Mouse (Mus musculus) testis, adult 2 months (tissue): ENCODE results near the gene Usp48. TPM values are rescaled to one million over a fixed set of nuclear protein-coding genes. Genes with fewer than 3 reads are reported as not detected.

ENCODE experiments used
- H3K27ac ChIP-seq: fragments of 200-500 bp; 2 replicates; pipeline ENCODE4 v1.5.1; 2012; ENCODE audit warnings: low read depth, low read length; ENCODE audit not compliant: control insufficient read depth, insufficient read depth
- H3K27me3 ChIP-seq: fragments of 200-500 bp; 2 replicates; pipeline ENCODE4 v1.6.1; 2012; ENCODE audit warnings: mild to moderate bottlenecking, low read length, moderate library complexity; ENCODE audit not compliant: control insufficient read depth, insufficient read depth
- H3K36me3 ChIP-seq: fragments of 200-500 bp; 2 replicates; pipeline ENCODE4 v1.6.1; 2012; ENCODE audit warnings: mild to moderate bottlenecking, low read length; ENCODE audit not compliant: control insufficient read depth, insufficient read depth
- H3K4me1 ChIP-seq: fragments of 200-500 bp; 2 replicates; pipeline ENCODE4 v1.6.1; 2012; ENCODE audit warnings: low read length; ENCODE audit not compliant: control insufficient read depth, insufficient read depth
- H3K4me3 ChIP-seq: fragments of 200-500 bp; 2 replicates; pipeline ENCODE4 v1.5.1; 2012; ENCODE audit warnings: low read depth, mild to moderate bottlenecking, low read length, moderate library complexity, mixed read lengths; ENCODE audit not compliant: control insufficient read depth
- CTCF ChIP-seq: fragments of 200-500 bp; IDR thresholded peaks from 2 replicates; pipeline ENCODE4 v1.5.1; 2012; ENCODE audit warnings: low read depth, mild to moderate bottlenecking, inconsistent platforms, low read length, moderate library complexity; ENCODE audit not compliant: control insufficient read depth, insufficient read depth, insufficient replicate concordance
- POLR2A ChIP-seq: fragments of 200-500 bp; IDR thresholded peaks from 2 replicates; pipeline ENCODE4 v1.6.1; 2012; ENCODE audit warnings: low read depth, mild to moderate bottlenecking, inconsistent platforms, low read length, moderate library complexity; ENCODE audit not compliant: control insufficient read depth
- polyA plus RNA-seq: library from polyadenylated mRNA; depleted of rRNA; stranded (reverse); fragments of >200 nt; gene quantifications from 2 replicates; pipeline ENCODE4 v1.2.3, GENCODE M21; 2012

The Usp48 gene
- polyA plus RNA-seq, 1 experiment = 39.6 TPM

- Histone ChIP-seq H3K27me3 (no peaks in the 10 kb centered on the region), H3K4me1 (0 out of 2 replicates have a peak, but pooled peaks cover 2% of the 10 kb centered on the region), H3K4me3 (no peak overlapping the region), H3K36me3 (peaks cover 4% of the 10 kb centered on the region; the same call in 1 of the 2 replicates), H3K27ac (no peak overlapping the region)
- TF ChIP-seq CTCF = no peak
- no peak for TF ChIP-seq POLR2A
Observed at GRCm38 (mm10) chr4:137633394-137633793, 39.8 kb downstream of the Usp48 start.

- no peaks in the 10 kb centered on the region for H3K4me1 ChIP-seq
- TF ChIP-seq POLR2A = no peak
- TF ChIP-seq CTCF = no peak
- H3K36me3 ChIP-seq = peaks cover 4% of the 10 kb centered on the region; the same call in 1 of the 2 replicates
- H3K4me3 ChIP-seq = no peak overlapping the region
- H3K27ac ChIP-seq = no peak overlapping the region
- H3K27me3 ChIP-seq = no peaks in the 10 kb centered on the region
Observed at GRCm38 (mm10) chr4:137636597-137636996, 43.0 kb downstream of the Usp48 start.

DNA sequence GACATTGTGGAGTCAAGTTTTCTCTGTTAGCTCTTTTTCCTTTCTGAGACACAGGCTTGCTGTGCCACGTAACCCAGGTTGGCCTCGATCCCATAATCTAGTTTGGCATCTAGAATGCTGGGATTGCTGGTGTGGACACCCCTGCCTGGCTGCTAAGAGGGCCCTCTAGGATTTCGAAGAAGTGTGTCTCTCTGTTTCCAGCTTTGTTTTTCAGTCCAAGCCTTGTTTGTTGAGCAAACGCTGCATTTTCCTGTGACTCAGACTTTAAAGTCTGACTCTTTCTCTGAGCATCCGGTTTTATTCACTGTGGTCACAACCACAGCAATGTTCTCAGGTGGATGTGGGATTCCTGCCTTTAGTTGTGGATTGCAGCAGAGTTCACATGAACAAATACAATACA, 48.0 kb downstream of the Usp48 start:
- TF ChIP-seq POLR2A = no peak
- TF ChIP-seq CTCF = no peak
- H3K36me3 ChIP-seq = peaks cover 3% of the 10 kb centered on the region
- H3K27ac ChIP-seq = no peak overlapping the region
- no peaks in the 10 kb centered on the region for H3K27me3 ChIP-seq
- H3K4me1 ChIP-seq = no peaks in the 10 kb centered on the region
- H3K4me3 ChIP-seq = no peak overlapping the region

GRCm38 (mm10) chr4:137642101-137642500, 48.5 kb downstream of the Usp48 start:
- Histone ChIP-seq H3K27ac (no peak overlapping the region), H3K36me3 (peaks cover 3% of the 10 kb centered on the region), H3K27me3 (no peaks in the 10 kb centered on the region), H3K4me1 (no peaks in the 10 kb centered on the region), H3K4me3 (no peak overlapping the region)
- TF ChIP-seq POLR2A (no peak), CTCF (no peak)

DNA sequence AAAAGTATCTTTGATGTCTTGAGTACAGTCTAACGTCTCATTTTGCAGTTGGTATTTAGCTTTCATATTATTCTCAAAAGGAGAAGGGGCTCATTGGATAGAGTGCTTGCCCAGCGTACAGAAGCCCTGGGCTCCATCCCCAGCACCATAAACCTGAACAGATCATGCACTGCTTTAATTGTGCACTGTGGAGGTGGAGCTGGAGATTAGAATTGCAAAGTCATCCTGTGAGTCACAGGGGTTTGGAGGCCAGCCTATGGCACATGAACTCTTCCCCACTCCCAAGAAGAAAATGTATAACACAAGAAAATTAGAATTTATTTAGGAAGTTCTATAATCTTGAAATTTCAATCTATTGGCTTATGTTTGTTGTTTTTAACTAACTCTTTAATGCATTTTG, 49.9 kb downstream of the Usp48 start:
- Histone ChIP-seq H3K27me3 (no peaks in the 10 kb centered on the region), H3K36me3 (peaks cover 3% of the 10 kb centered on the region), H3K4me3 (no peak overlapping the region), H3K27ac (no peak overlapping the region), H3K4me1 (no peaks in the 10 kb centered on the region)
- TF ChIP-seq POLR2A (no peak), CTCF (no peak)

DNA sequence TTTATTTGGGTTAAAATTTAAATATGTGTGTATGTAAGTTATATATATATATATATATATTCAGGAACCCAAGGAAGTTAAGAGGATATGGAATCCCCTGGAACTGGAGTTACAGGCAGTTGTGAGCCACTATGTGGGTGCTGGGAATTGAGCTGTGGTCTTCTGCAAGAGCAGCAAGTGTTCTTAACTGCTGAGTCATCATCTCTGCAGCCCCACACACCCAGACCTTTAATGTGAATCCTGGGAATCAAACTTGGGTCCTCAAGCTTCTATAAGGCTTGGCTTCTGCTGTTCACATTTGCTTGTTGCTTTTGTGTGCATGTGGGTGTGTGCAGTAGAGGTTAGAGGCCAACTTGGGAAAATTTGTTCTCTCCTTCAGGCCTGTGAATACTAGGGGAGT, 52.7 kb downstream of the Usp48 start:
- Histone ChIP-seq H3K27ac (no peak overlapping the region), H3K36me3 (peaks cover 3% of the 10 kb centered on the region), H3K27me3 (no peaks in the 10 kb centered on the region), H3K4me1 (no peaks in the 10 kb centered on the region), H3K4me3 (no peak overlapping the region)
- TF ChIP-seq CTCF (no peak), POLR2A (no peak)

DNA sequence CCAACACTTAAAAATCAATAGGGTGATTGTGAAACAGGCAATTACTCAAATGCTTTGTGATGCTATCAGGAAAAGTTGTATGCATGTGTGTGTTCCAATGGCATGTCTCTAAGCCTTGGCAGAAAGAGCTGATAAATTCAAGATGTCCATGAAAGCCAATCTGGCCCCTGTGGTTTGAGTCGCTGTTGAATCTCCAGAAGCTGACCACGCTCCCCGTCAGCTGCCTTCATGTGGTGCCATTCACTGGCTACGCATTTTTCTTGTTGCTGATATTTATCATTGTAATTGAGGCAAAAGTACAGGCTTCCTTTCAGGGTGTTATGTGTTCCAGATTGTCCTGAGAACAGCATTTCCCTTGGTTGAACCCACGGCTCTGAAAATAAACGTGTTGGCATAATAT, 54.1 kb downstream of the Usp48 start:
- Histone ChIP-seq H3K4me1 (no peaks in the 10 kb centered on the region), H3K36me3 (peaks cover 3% of the 10 kb centered on the region), H3K27ac (no peak overlapping the region), H3K27me3 (no peaks in the 10 kb centered on the region), H3K4me3 (no peak overlapping the region)
- TF ChIP-seq POLR2A = no peak
- TF ChIP-seq CTCF = no peak

GRCm38 (mm10) chr4:137648230-137648629, 54.7 kb downstream of the Usp48 start:
- H3K27ac ChIP-seq = no peak overlapping the region
- no peak overlapping the region for H3K4me3 ChIP-seq
- no peaks in the 10 kb centered on the region for H3K4me1 ChIP-seq
- TF ChIP-seq CTCF (no peak), POLR2A (no peak)
- no peaks in the 10 kb centered on the region for H3K27me3 ChIP-seq
- peaks cover 3% of the 10 kb centered on the region for H3K36me3 ChIP-seq
